ENCODE assay signal across 14 mouse cellular contexts in the genomic region with DNA sequence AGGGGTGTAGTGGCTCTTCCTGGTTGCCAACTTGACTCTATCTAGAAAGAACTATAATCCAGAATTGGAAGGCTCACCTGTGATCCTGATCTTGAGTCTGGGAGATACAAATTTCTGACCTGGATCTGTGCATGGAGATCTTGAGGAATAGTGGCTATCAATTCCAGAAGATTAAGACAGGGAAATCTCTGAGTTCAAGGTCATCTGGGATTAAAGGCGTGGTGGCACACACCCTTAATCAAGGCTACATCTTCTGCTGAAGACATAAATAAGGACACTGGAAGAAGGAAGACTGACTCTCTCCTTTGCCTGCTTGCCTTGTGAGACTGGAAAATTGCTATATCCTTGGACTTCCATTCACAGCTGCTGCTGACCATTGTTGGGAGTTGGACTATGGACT.
"Had no signal": no experiment of that assay in that cellular context is flagged by ENCODE, and none has a peak within 500 bp of the region (broad histone marks: within the 10 kb centered on the region; RNA-seq: fewer than 3 reads in every experiment).

TSS of gene Gpr161 (plus strand) at position 301 of the 400 bp plus-strand sequence.

- H3K4me1 ChIP-seq: intestine, embryonic 15.5 days; limb, embryonic 12.5 days; midbrain, embryonic 12.5 days had no signal

- DNase-seq: kidney, adult 8-10 months; kidney, postnatal 25 days; liver; lung, adult 18-20 months; right cerebral cortex, postnatal 14 days; thymus, adult 2 months; thymus, postnatal 25 days had no signal

- H3K36me3 ChIP-seq: intestine, embryonic 15.5 days; stomach, embryonic 15.5 days had no signal

- H3K4me3 ChIP-seq: intestine, embryonic 15.5 days; limb, embryonic 12.5 days; midbrain, embryonic 12.5 days; neural tube, embryonic 13.5 days; stomach, embryonic 15.5 days had no signal

- H3K4me2 ChIP-seq: intestine, embryonic 15.5 days; limb, embryonic 12.5 days; midbrain, embryonic 12.5 days; neural tube, embryonic 13.5 days; stomach, embryonic 15.5 days had no signal

- H3K27ac ChIP-seq: intestine, embryonic 15.5 days; limb, embryonic 12.5 days; liver, embryonic 14.5 days; midbrain, embryonic 12.5 days; neural tube, embryonic 13.5 days; stomach, embryonic 15.5 days had no signal

- ATAC-seq: intestine, embryonic 15.5 days; midbrain, embryonic 16.5 days had no signal

- H3K9me3 ChIP-seq: intestine, embryonic 15.5 days; limb, embryonic 12.5 days; midbrain, embryonic 12.5 days; neural tube, embryonic 13.5 days; stomach, embryonic 15.5 days had no signal

- H3K27me3 ChIP-seq: intestine, embryonic 15.5 days; limb, embryonic 12.5 days; midbrain, embryonic 12.5 days; neural tube, embryonic 13.5 days; stomach, embryonic 15.5 days had no signal

- H3K9ac ChIP-seq: intestine, embryonic 15.5 days; limb, embryonic 12.5 days; liver, embryonic 14.5 days; midbrain, embryonic 12.5 days; neural tube, embryonic 13.5 days; stomach, embryonic 15.5 days had no signal
